Mouse (Mus musculus) lung, embryonic 16.5 days (tissue): ENCODE data around the gene Zim1. TPM values are rescaled to one million over a fixed set of nuclear protein-coding genes. Genes with fewer than 3 reads are reported as not detected.

Experiments used
- ATAC-seq: fragments of 200-750 bp; cut with Nextera tagmentation; 2 replicates; pipeline ENCODE4 v1.8.0; 2017; ENCODE audit warnings: low read depth, mild to moderate bottlenecking, moderate library complexity
- H3K27ac ChIP-seq: fragments of 300-500 bp; sonication (generic); 2 replicates; pipeline ENCODE4 v1.5.1; 2014; ENCODE audit warnings: mild to moderate bottlenecking, control low read depth, low read length
- H3K27me3 ChIP-seq: fragments of 300-500 bp; sonication (generic); 2 replicates; pipeline ENCODE4 v1.6.1; 2014; ENCODE audit warnings: low read depth, low read length, mixed read lengths; ENCODE audit not compliant: control insufficient read depth, insufficient read depth
- H3K36me3 ChIP-seq: fragments of 300-500 bp; sonication (generic); 2 replicates; pipeline ENCODE4 v1.6.1; 2014; ENCODE audit warnings: low read length; ENCODE audit not compliant: control insufficient read depth, insufficient read depth
- H3K4me1 ChIP-seq: fragments of 300-500 bp; sonication (generic); replicated peaks from 2 replicates; pipeline ENCODE4 v1.6.1; 2014; ENCODE audit warnings: low read length, mixed read lengths; ENCODE audit not compliant: control insufficient read depth, insufficient read depth
- H3K4me2 ChIP-seq: fragments of 300-500 bp; sonication (generic); 2 replicates; pipeline ENCODE4 v1.6.1; 2014; ENCODE audit warnings: low read depth, low read length, control low read depth
- H3K4me3 ChIP-seq: fragments of 300-500 bp; sonication (generic); 2 replicates; pipeline ENCODE4 v1.5.1; 2014; ENCODE audit warnings: mild to moderate bottlenecking, low read length, control low read depth
- H3K9ac ChIP-seq: fragments of 300-500 bp; sonication (generic); 2 replicates; pipeline ENCODE4 v1.6.1; 2014; ENCODE audit warnings: low read length, control low read depth
- H3K9me3 ChIP-seq: fragments of 300-500 bp; sonication (generic); 2 replicates; pipeline ENCODE4 v1.6.1; 2016; ENCODE audit warnings: low read length; ENCODE audit not compliant: control insufficient read depth
- WGBS: fragments of 180-500 bp; shearing (Covaris S2); extraction: QIAGEN DNeasy Blood & Tissue Kit; methylation state at CpG from one replicate; pipeline ENCODE4 v1.1.7; 2014; 5-methylcytosine and 5-hydroxymethylcytosine counted together
- polyA plus RNA-seq: library from polyadenylated mRNA; unstranded; fragments of >200 nt; fragmentation: Nextera tagmentation; extraction: Ambion mirVana; gene quantifications from 2 replicates; pipeline ENCODE4 v1.2.1, GENCODE M21; 2015

The Zim1 gene
- polyA plus RNA-seq, 1 experiment from 2014 or later: 2.5 TPM

- 59% methylated on average over 7 of the region's 7 CpGs for WGBS
Measured at GRCm38 (mm10) chr7:6663430-6663829, 32.8 kb downstream of the Zim1 start.

DNA sequence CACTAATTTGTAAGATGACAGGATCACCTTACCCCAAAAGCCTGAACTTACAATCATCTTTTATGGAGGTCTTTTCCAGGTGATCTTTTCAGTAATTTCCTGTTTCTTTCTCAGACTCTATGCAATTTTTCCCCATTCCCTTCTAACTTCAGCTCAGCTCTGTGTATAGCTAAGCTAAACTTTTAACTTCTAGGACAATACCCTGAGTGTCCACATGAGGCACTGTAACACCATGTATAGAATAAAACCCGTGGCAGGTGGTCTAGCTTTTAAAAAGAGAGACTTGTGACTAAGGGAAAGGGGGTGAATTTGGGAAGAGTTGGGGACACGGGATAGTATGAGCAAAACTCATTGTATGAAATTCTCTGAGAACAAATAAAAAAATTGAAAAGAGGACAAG, 36.6 kb downstream of the Zim1 start:
- H3K9ac ChIP-seq: no peak overlapping the region
- H3K27me3 ChIP-seq: no peaks in the 10 kb centered on the region
- H3K9me3 ChIP-seq: no peaks in the 10 kb centered on the region
- H3K4me3 ChIP-seq: no peak overlapping the region
- H3K36me3 ChIP-seq: no peaks in the 10 kb centered on the region
- no peak for ATAC-seq
- H3K4me2 ChIP-seq: no peak overlapping the region
- WGBS: 19% methylated on average over 2 of the region's 2 CpGs
- H3K27ac ChIP-seq: no peak overlapping the region
- no peaks in the 10 kb centered on the region for H3K4me1 ChIP-seq

More at GRCm38 (mm10) chr7:6663430-6663829, 32.8 kb downstream of the Zim1 start:
- H3K27me3 ChIP-seq: no peaks in the 10 kb centered on the region
- no peaks in the 10 kb centered on the region for H3K4me1 ChIP-seq
- no peak for ATAC-seq
- H3K4me3 ChIP-seq: no peak overlapping the region
- H3K27ac ChIP-seq: no peak overlapping the region
- H3K9ac ChIP-seq: no peak overlapping the region
- no peaks in the 10 kb centered on the region for H3K9me3 ChIP-seq
- no peak overlapping the region for H3K4me2 ChIP-seq
- H3K36me3 ChIP-seq: no peaks in the 10 kb centered on the region

GRCm38 (mm10) chr7:6658606-6659005, 37.6 kb downstream of the Zim1 start:
- WGBS: 94% methylated on average over 7 of the region's 7 CpGs
- no peak for ATAC-seq
- H3K4me2 ChIP-seq: no peak overlapping the region
- no peaks in the 10 kb centered on the region for H3K9me3 ChIP-seq
- H3K4me3 ChIP-seq: no peak overlapping the region
- no peaks in the 10 kb centered on the region for H3K36me3 ChIP-seq
- no peak overlapping the region for H3K27ac ChIP-seq
- H3K4me1 ChIP-seq: no peaks in the 10 kb centered on the region
- H3K27me3 ChIP-seq: no peaks in the 10 kb centered on the region
- no peak overlapping the region for H3K9ac ChIP-seq

- Histone ChIP-seq H3K9ac (no peak overlapping the region), H3K9me3 (no peaks in the 10 kb centered on the region)
- 67% methylated on average over 5 of the region's 5 CpGs for WGBS
Measured at GRCm38 (mm10) chr7:6652151-6652550, 44.1 kb downstream of the Zim1 start.

DNA sequence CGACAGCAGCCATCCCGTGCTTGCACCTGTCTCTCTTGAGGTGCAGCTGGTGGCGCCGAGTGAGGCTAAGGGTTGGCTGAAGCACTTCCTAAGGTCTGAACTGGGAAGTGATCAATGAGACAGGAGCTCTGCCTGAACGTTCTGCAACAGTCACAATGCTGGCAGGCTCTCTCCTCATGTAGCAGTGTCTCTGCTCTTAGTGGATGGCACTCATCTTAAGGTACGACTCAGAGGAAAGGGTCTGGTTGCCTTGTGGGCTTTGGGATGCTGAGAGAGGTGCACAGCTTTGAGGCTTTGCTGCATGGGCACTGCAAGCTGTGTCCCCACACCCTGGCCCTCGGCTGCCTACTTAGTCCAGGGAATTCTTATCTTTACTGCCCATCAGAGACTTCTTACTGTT, 45.0 kb downstream of the Zim1 start:
- H3K36me3 ChIP-seq: no peaks in the 10 kb centered on the region
- no peak overlapping the region for H3K9ac ChIP-seq
- 54% methylated on average over 7 of the region's 7 CpGs for WGBS
- H3K27ac ChIP-seq: no peak overlapping the region
- no peaks in the 10 kb centered on the region for H3K4me1 ChIP-seq
- H3K4me3 ChIP-seq: no peak overlapping the region
- H3K27me3 ChIP-seq: no peaks in the 10 kb centered on the region
- H3K9me3 ChIP-seq: no peaks in the 10 kb centered on the region
- no peak overlapping the region for H3K4me2 ChIP-seq
- no peak for ATAC-seq

More at GRCm38 (mm10) chr7:6652151-6652550, 44.1 kb downstream of the Zim1 start:
- Histone ChIP-seq H3K4me1 (no peaks in the 10 kb centered on the region), H3K4me3 (no peak overlapping the region), H3K36me3 (no peaks in the 10 kb centered on the region), H3K27ac (no peak overlapping the region), H3K27me3 (no peaks in the 10 kb centered on the region), H3K4me2 (no peak overlapping the region)
- no peak for ATAC-seq

DNA sequence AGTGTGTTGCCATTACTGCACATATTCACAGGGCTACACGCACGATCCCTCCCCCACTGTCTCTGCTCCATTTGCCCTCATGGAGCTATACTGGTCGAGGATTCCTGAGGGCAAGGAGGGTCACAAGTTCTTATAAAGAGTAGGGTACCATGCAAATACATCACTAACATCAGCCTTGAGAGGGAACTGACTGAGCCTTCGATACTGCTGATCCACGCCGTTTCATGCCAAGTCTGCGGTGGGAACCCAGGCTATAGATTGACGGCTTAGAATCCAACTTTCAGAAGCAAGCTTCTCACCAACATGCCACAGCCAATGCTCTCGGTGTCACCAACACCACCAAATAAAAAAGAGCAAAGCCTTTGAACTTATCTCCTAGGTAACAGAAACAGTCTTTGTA, 45.7 kb downstream of the Zim1 start:
- Histone ChIP-seq H3K9me3 (no peaks in the 10 kb centered on the region), H3K4me2 (no peak overlapping the region), H3K9ac (no peak overlapping the region), H3K4me1 (no peaks in the 10 kb centered on the region), H3K27me3 (no peaks in the 10 kb centered on the region), H3K36me3 (no peaks in the 10 kb centered on the region), H3K4me3 (no peak overlapping the region), H3K27ac (no peak overlapping the region)
- WGBS: 88% methylated on average over 9 of the region's 9 CpGs
- ATAC-seq: no peak

DNA sequence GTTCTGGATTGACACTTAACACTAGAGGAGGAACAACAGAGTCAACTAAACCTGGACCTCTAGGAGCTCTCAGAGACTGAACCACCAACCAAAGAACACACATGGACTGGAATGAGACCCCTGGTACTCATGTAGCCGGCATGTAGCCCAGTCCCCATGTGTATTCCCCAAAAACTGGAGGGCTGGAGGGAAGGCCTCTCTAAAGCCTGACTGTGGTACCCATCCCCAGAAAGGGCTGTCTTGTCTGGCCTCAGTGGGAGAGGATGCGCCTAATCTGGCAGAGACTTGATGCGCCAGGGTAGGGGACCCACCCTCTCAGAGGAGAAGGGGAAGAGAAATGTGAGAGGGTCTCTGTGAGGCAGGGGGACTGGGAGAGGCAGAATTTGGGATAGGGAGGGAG, 50.4 kb downstream of the Zim1 start:
- Histone ChIP-seq H3K4me1 (no peaks in the 10 kb centered on the region), H3K9me3 (no peaks in the 10 kb centered on the region), H3K27ac (no peak overlapping the region), H3K27me3 (no peaks in the 10 kb centered on the region), H3K4me3 (no peak overlapping the region), H3K4me2 (no peak overlapping the region), H3K9ac (no peak overlapping the region), H3K36me3 (no peaks in the 10 kb centered on the region)
- 87% methylated on average over 3 of the region's 3 CpGs for WGBS
- no peak for ATAC-seq

DNA sequence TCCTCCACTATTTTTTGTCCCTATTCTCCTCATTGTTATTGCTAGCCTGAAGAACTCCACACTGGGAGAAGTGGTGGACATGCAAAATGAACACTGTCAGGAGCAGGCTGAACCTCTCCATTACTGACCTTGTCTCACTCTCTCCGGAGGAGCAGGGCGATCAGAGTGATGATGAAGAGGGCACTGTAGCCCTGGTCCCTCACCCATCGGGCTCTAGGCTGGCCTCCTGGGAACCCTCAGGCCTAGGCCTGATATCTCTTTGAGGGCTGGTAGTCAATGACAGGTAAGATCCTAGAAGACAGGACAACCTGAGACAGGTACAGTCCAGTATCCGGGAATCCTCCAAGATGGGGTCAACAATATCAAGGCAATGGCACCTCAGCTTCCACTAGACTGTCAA, 58.2 kb downstream of the Zim1 start:
- ATAC-seq: no peak
- H3K27me3 ChIP-seq: no peaks in the 10 kb centered on the region
- 87% methylated on average over 4 of the region's 4 CpGs for WGBS

GRCm38 (mm10) chr7:6636741-6637140, 59.5 kb downstream of the Zim1 start:
- Histone ChIP-seq H3K4me2 (no peak overlapping the region), H3K27me3 (no peaks in the 10 kb centered on the region), H3K36me3 (no peaks in the 10 kb centered on the region), H3K4me1 (no peaks in the 10 kb centered on the region), H3K9me3 (no peaks in the 10 kb centered on the region; the same call in 1 of the 2 replicates), H3K27ac (no peak overlapping the region), H3K4me3 (no peak overlapping the region), H3K9ac (no peak overlapping the region)
- WGBS: 90% methylated on average over 4 of the region's 4 CpGs
- ATAC-seq: no peak

More for the DNA sequence above, 58.2 kb downstream of the Zim1 start:
- Histone ChIP-seq H3K27ac (no peak overlapping the region), H3K4me2 (no peak overlapping the region), H3K36me3 (no peaks in the 10 kb centered on the region), H3K4me3 (no peak overlapping the region), H3K4me1 (no peaks in the 10 kb centered on the region), H3K9ac (no peak overlapping the region), H3K9me3 (no peaks in the 10 kb centered on the region; the same call in 1 of the 2 replicates)

DNA sequence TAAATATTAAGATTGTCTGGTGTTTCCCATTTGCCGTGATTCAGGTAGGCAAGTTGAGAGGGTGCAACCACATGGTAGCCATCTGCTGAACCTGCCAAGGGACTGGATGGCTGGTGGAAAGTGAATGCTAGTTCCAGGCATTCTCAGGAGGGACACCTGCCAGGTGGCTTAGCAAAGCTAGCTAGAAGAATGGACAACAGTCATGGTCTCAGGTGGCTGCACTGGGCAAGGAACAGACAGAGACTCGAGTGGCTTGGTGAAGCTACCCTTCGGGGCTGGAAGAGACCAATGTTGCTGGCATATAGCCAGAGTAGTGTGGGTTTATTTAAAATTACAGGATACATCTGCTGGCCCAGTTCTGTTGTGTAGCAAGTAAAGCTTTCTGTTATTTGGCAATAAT, 60.4 kb downstream of the Zim1 start:
- no peak for ATAC-seq
- no peak overlapping the region for H3K9ac ChIP-seq

More for the DNA sequence above, 60.4 kb downstream of the Zim1 start:
- Histone ChIP-seq H3K4me1 (no peaks in the 10 kb centered on the region), H3K27ac (no peak overlapping the region), H3K4me2 (no peak overlapping the region), H3K36me3 (no peaks in the 10 kb centered on the region), H3K27me3 (no peaks in the 10 kb centered on the region), H3K4me3 (no peak overlapping the region), H3K9me3 (no peaks in the 10 kb centered on the region; the same call in 1 of the 2 replicates)
- WGBS: 59% methylated on average over 3 of the region's 3 CpGs
